1 mouse cellular context compared by ENCODE assay signal in genomic region chr10:77606855-77607254, GRCm38 (mm10).
TF ChIP-seq lines count a peak whose summit lies in the region.

No protein-coding gene starts in this region.

TF ChIP-seq in CH12.LX, 34 proteins besides CTCF, POLR2A, EP300 and RAD21:
- peak; percentile 68; the same call in 1 of the 2 replicates for TF ChIP-seq SIN3A (IDR thresholded peaks at IDR 0.05; ENCODE audit: low read length)
- peak; percentile 57; the same call in 1 of the 2 replicates for TF ChIP-seq MYC (IDR thresholded peaks at IDR 0.05; ENCODE audit: low read depth, low read length)
- no peak for TF ChIP-seq TBP (conservative IDR thresholded peaks at IDR 0.05; ENCODE audit: low read depth, low read length)
- TF ChIP-seq BHLHE40 (IDR thresholded peaks at IDR 0.05; ENCODE audit: low read depth, low read length): no peak
- TF ChIP-seq JUND (conservative IDR thresholded peaks at IDR 0.05; ENCODE audit: low read depth, low read length): no peak
- TF ChIP-seq CHD1 (IDR thresholded peaks at IDR 0.05; ENCODE audit: low read depth, low read length): 0 out of 2 replicates have a peak, but pooled peaks have one; percentile 77
- 0 out of 2 replicates have a peak, but pooled peaks have one; percentile 1 for TF ChIP-seq HCFC1 (IDR thresholded peaks at IDR 0.05; ENCODE audit: low read depth, low read length)
- 0 out of 2 replicates have a peak, but pooled peaks have one; percentile 25 for TF ChIP-seq MAX (IDR thresholded peaks at IDR 0.05; ENCODE audit: low read length)
